ENCODE assay signal across 8 mouse cellular contexts in genomic region chr10:127286730-127287129, GRCm38 (mm10). TPM values are rescaled to one million over a fixed set of nuclear protein-coding genes. Genes with fewer than 3 reads are reported as not detected.
DNase-seq lines count a peak whose midpoint lies in the region; ATAC-seq and TF ChIP-seq lines count a peak whose summit lies in the region.

No protein-coding gene starts in this region.

- H3K4me1 ChIP-seq in kidney, adult 2 months (ENCODE audit: control insufficient read depth, insufficient read depth, low read length): peaks cover 23% of the 10 kb centered on the region
- peaks cover 64% of the 10 kb centered on the region for H3K4me1 ChIP-seq in embryonic facial prominence, embryonic 10.5 days
- peaks cover 37% of the 10 kb centered on the region for H3K4me1 ChIP-seq in intestine, embryonic 16.5 days (ENCODE audit: control insufficient read depth, insufficient read depth, low read length)
- H3K4me1 ChIP-seq in midbrain, postnatal 0 days (ENCODE audit: insufficient read depth, low read length): peaks cover 17% of the 10 kb centered on the region

- peak overlapping the region; percentile 71 for H3K4me2 ChIP-seq in intestine, embryonic 16.5 days (ENCODE audit: low read depth, low read length)
- H3K4me2 ChIP-seq in midbrain, postnatal 0 days (ENCODE audit: low read depth, low read length, poor library complexity, severe bottlenecking): peak overlapping the region; percentile 80

- H3K9ac ChIP-seq in intestine, embryonic 16.5 days (ENCODE audit: low read depth, low read length): peak overlapping the region; percentile 85
- 0 out of 2 replicates have a peak overlapping the region, but pooled peaks have one; percentile 29 for H3K9ac ChIP-seq in midbrain, postnatal 0 days (replicated peaks; ENCODE audit: low read length, poor library complexity, severe bottlenecking)

- TF ChIP-seq CTCF in kidney, adult 2 months (conservative IDR thresholded peaks at IDR 0.05; ENCODE audit: insufficient read depth, insufficient read length, low read depth, low read length): no peak
- no peak for TF ChIP-seq CTCF in midbrain, postnatal 0 days (IDR thresholded peaks at IDR 0.05)

- no peaks in the 10 kb centered on the region for H3K27me3 ChIP-seq in kidney, adult 2 months (replicated peaks; ENCODE audit: control insufficient read depth, insufficient read depth, low read length)
- no peaks in the 10 kb centered on the region for H3K27me3 ChIP-seq in embryonic facial prominence, embryonic 10.5 days (replicated peaks; ENCODE audit: low read depth, poor library complexity, severe bottlenecking)
- no peaks in the 10 kb centered on the region for H3K27me3 ChIP-seq in intestine, embryonic 16.5 days (replicated peaks; ENCODE audit: control insufficient read depth, insufficient read depth, low read length)
- H3K27me3 ChIP-seq in midbrain, postnatal 0 days (ENCODE audit: insufficient read depth, low read length): no peaks in the 10 kb centered on the region

- peak; percentile 42 for DNase-seq in kidney, adult 9 months
- DNase-seq in kidney, adult 2 months: no peak
- peak; percentile 39 for DNase-seq in embryonic facial prominence, embryonic 10.5 days (ENCODE audit: low spot score)
- no peak for DNase-seq in midbrain, postnatal 0 days (ENCODE audit: low spot score)
- no peak for DNase-seq in c-Kit-positive CD71-positive TER-119-positive erythroid progenitor cells, embryonic 14.5 days (ENCODE audit: low spot score)
- no peak for DNase-seq in thymus, postnatal 25 days

- no peak for TF ChIP-seq POLR2A in kidney, adult 2 months (IDR thresholded peaks at IDR 0.05; ENCODE audit: low read depth, low read length)

- H3K36me3 ChIP-seq in kidney, adult 2 months (ENCODE audit: control insufficient read depth, insufficient read depth, low read length): peaks cover 3% of the 10 kb centered on the region
- H3K36me3 ChIP-seq in embryonic facial prominence, embryonic 10.5 days (replicated peaks): peaks cover 59% of the 10 kb centered on the region
- H3K36me3 ChIP-seq in intestine, embryonic 16.5 days (ENCODE audit: control insufficient read depth, insufficient read depth, low read length): peaks cover 33% of the 10 kb centered on the region
- H3K36me3 ChIP-seq in midbrain, postnatal 0 days (ENCODE audit: insufficient read depth, low read length): peaks cover 46% of the 10 kb centered on the region

- H3K4me3 ChIP-seq in kidney, adult 2 months (ENCODE audit: insufficient read depth, low read depth, low read length): no peak overlapping the region
- H3K4me3 ChIP-seq in embryonic facial prominence, embryonic 10.5 days: peak overlapping the region; percentile 88
- peak overlapping the region; percentile 75 for H3K4me3 ChIP-seq in intestine, embryonic 16.5 days (ENCODE audit: low read length)
- H3K4me3 ChIP-seq in midbrain, postnatal 0 days (ENCODE audit: low read depth, low read length): 0 out of 2 replicates have a peak overlapping the region, but pooled peaks have one; percentile 68

- no peak for ATAC-seq in intestine, embryonic 16.5 days
- ATAC-seq in midbrain, postnatal 0 days (ENCODE audit: low FRiP score): no peak
- no peak for ATAC-seq in megakaryocyte progenitor cell, adult 5-6 weeks (replicated peaks; ENCODE audit: poor library complexity)

- 50% methylated on average over 7 of the region's 7 CpGs for WGBS in kidney, adult 2 months
- WGBS in embryonic facial prominence, embryonic 10.5 days: 67% methylated on average over 7 of the region's 7 CpGs
- WGBS in intestine, embryonic 16.5 days: 46% methylated on average over 7 of the region's 7 CpGs
- WGBS in midbrain, postnatal 0 days: 43% methylated on average over 7 of the region's 7 CpGs

- no peak overlapping the region for H3K27ac ChIP-seq in kidney, adult 2 months (ENCODE audit: insufficient read depth, low read depth, low read length)
- peak overlapping the region; percentile 95; the same call in 1 of the 2 replicates for H3K27ac ChIP-seq in embryonic facial prominence, embryonic 10.5 days (replicated peaks)
- peak overlapping the region; percentile 99; the same call in 1 of the 2 replicates for H3K27ac ChIP-seq in intestine, embryonic 16.5 days (ENCODE audit: low read length)
- H3K27ac ChIP-seq in midbrain, postnatal 0 days (ENCODE audit: low read depth, low read length): no peak overlapping the region

- no peaks in the 10 kb centered on the region for H3K9me3 ChIP-seq in embryonic facial prominence, embryonic 10.5 days
- H3K9me3 ChIP-seq in intestine, embryonic 16.5 days (ENCODE audit: control insufficient read depth, low read length): no peaks in the 10 kb centered on the region
- H3K9me3 ChIP-seq in midbrain, postnatal 0 days (ENCODE audit: low read length): no peaks in the 10 kb centered on the region

RNA-seq across cellular contexts. Expression of gene Mbd6, which starts 2.1 kb away (rescaled TPM):
- 24.6 and 26.8 TPM in 2 replicates for polyA plus RNA-seq in kidney, adult 2 months (2012; rRNA removed)
- 11.1 and 12.2 TPM in 2 replicates for polyA plus RNA-seq in embryonic facial prominence, embryonic 10.5 days (2016; fragmentation: Nextera tagmentation; extraction: Ambion mirVana)
- 9.9 and 11.1 TPM in 2 replicates for polyA plus RNA-seq in intestine, embryonic 16.5 days (2015; fragmentation: Nextera tagmentation; extraction: Ambion mirVana)
- 8.2 and 10.0 TPM in 2 replicates for total RNA-seq in midbrain, postnatal 0 days (2014; rRNA removed)
- polyA plus RNA-seq in midbrain, postnatal 0 days (2015; fragmentation: Nextera tagmentation; extraction: Ambion mirVana): 7.3 and 11.2 TPM in 2 replicates
- 41.9 and 44.0 TPM in 2 replicates for total RNA-seq in megakaryocyte progenitor cell, adult 5-6 weeks (2015)
- 4.1 and 6.8 TPM in 2 replicates for total RNA-seq in megakaryocyte progenitor cell, adult 5-6 weeks (2017)

RNA-seq across cellular contexts. Expression of gene Dctn2, which starts 20.6 kb away (rescaled TPM):
- polyA plus RNA-seq in kidney, adult 2 months (2012; rRNA removed): 181 and 184 TPM in 2 replicates
- polyA plus RNA-seq in embryonic facial prominence, embryonic 10.5 days (2016; fragmentation: Nextera tagmentation; extraction: Ambion mirVana): 187 and 197 TPM in 2 replicates
- polyA plus RNA-seq in intestine, embryonic 16.5 days (2015; fragmentation: Nextera tagmentation; extraction: Ambion mirVana): 162 and 170 TPM in 2 replicates
- 274 and 309 TPM in 2 replicates for total RNA-seq in midbrain, postnatal 0 days (2014; rRNA removed)
- polyA plus RNA-seq in midbrain, postnatal 0 days (2015; fragmentation: Nextera tagmentation; extraction: Ambion mirVana): 318 and 345 TPM in 2 replicates
- total RNA-seq in megakaryocyte progenitor cell, adult 5-6 weeks (2015): 63.6 and 66.8 TPM in 2 replicates
- 87.4 and 101 TPM in 2 replicates for total RNA-seq in megakaryocyte progenitor cell, adult 5-6 weeks (2017)

RNA-seq across cellular contexts. Expression of gene Kif5a, which starts 23.6 kb away (rescaled TPM):
- 3.7 and 6.7 TPM in 2 replicates for polyA plus RNA-seq in kidney, adult 2 months (2012; rRNA removed)
- polyA plus RNA-seq in embryonic facial prominence, embryonic 10.5 days (2016; fragmentation: Nextera tagmentation; extraction: Ambion mirVana): 11.6 and 11.9 TPM in 2 replicates
- polyA plus RNA-seq in intestine, embryonic 16.5 days (2015; fragmentation: Nextera tagmentation; extraction: Ambion mirVana): 5.2 and 5.3 TPM in 2 replicates
- total RNA-seq in midbrain, postnatal 0 days (2014; rRNA removed): 244 and 249 TPM in 2 replicates
- 102 and 103 TPM in 2 replicates for polyA plus RNA-seq in midbrain, postnatal 0 days (2015; fragmentation: Nextera tagmentation; extraction: Ambion mirVana)
- 0.05 and 0.25 TPM in 2 replicates for total RNA-seq in megakaryocyte progenitor cell, adult 5-6 weeks (2015)
- total RNA-seq in megakaryocyte progenitor cell, adult 5-6 weeks (2017): 0.04 and 0.20 TPM in 2 replicates

RNA-seq across cellular contexts. Expression of gene Mars, which starts 24.9 kb away (rescaled TPM):
- 44.4 and 48.3 TPM in 2 replicates for polyA plus RNA-seq in kidney, adult 2 months (2012; rRNA removed)
- polyA plus RNA-seq in embryonic facial prominence, embryonic 10.5 days (2016; fragmentation: Nextera tagmentation; extraction: Ambion mirVana): 160 and 175 TPM in 2 replicates
- polyA plus RNA-seq in intestine, embryonic 16.5 days (2015; fragmentation: Nextera tagmentation; extraction: Ambion mirVana): 96.8 and 108 TPM in 2 replicates
- total RNA-seq in midbrain, postnatal 0 days (2014; rRNA removed): 62.6 and 84.3 TPM in 2 replicates
- polyA plus RNA-seq in midbrain, postnatal 0 days (2015; fragmentation: Nextera tagmentation; extraction: Ambion mirVana): 103 and 112 TPM in 2 replicates
- total RNA-seq in megakaryocyte progenitor cell, adult 5-6 weeks (2015): 88.3 and 93.1 TPM in 2 replicates
- total RNA-seq in megakaryocyte progenitor cell, adult 5-6 weeks (2017): 196 and 210 TPM in 2 replicates

RNA-seq across cellular contexts. Expression of gene Arhgap9, which starts 35.0 kb away (rescaled TPM):
- polyA plus RNA-seq in kidney, adult 2 months (2012; rRNA removed): 2.7 and 6.0 TPM in 2 replicates
- polyA plus RNA-seq in embryonic facial prominence, embryonic 10.5 days (2016; fragmentation: Nextera tagmentation; extraction: Ambion mirVana): 2.0 and 2.1 TPM in 2 replicates
- polyA plus RNA-seq in intestine, embryonic 16.5 days (2015; fragmentation: Nextera tagmentation; extraction: Ambion mirVana): 7.9 and 9.0 TPM in 2 replicates
- total RNA-seq in midbrain, postnatal 0 days (2014; rRNA removed): 0.24 and 1.2 TPM in 2 replicates
- 0.91 and 1.0 TPM in 2 replicates for polyA plus RNA-seq in midbrain, postnatal 0 days (2015; fragmentation: Nextera tagmentation; extraction: Ambion mirVana)
- total RNA-seq in megakaryocyte progenitor cell, adult 5-6 weeks (2015): 37.1 and 38.0 TPM in 2 replicates
- 37.3 and 39.5 TPM in 2 replicates for total RNA-seq in megakaryocyte progenitor cell, adult 5-6 weeks (2017)

Comparison
In these comparisons a context has a peak if more than half of its experiments do, and no peak if none do; other contexts are left out.
1. DNase-seq: peak in kidney, adult 9 months (single experiment) and embryonic facial prominence, embryonic 10.5 days (single experiment); none in kidney, adult 2 months (single experiment), midbrain, postnatal 0 days (single experiment), c-Kit-positive CD71-positive TER-119-positive erythroid progenitor cells, embryonic 14.5 days (single experiment) and thymus, postnatal 25 days (single experiment).
2. H3K27ac ChIP-seq: peak in embryonic facial prominence, embryonic 10.5 days (single experiment) and intestine, embryonic 16.5 days (single experiment); none in kidney, adult 2 months (single experiment) and midbrain, postnatal 0 days (single experiment).